Mouse (Mus musculus) liver, adult 2 months (tissue): ENCODE data around the gene Nptx2. TPM values are rescaled to one million over a fixed set of nuclear protein-coding genes. Genes with fewer than 3 reads are reported as not detected.

Source experiments
- DNase-seq: peaks from one replicate; pipeline ENCODE4 v3.0.0-alpha.2; 2011; ENCODE audit warnings: low read depth, low spot score; ENCODE audit errors: extremely low read depth
- H3K27ac ChIP-seq: fragments of 200-500 bp; replicated peaks from 2 replicates; pipeline ENCODE4 v1.5.1; 2012; ENCODE audit warnings: low read depth, mild to moderate bottlenecking, control low read depth, inconsistent platforms, low read length; ENCODE audit not compliant: insufficient read depth
- H3K27me3 ChIP-seq: fragments of 200-500 bp; 2 replicates; pipeline ENCODE4 v1.6.1; 2012; ENCODE audit warnings: mild to moderate bottlenecking, moderate library complexity, low read length, inconsistent platforms; ENCODE audit not compliant: control insufficient read depth, insufficient read depth
- H3K36me3 ChIP-seq: fragments of 200-500 bp; 2 replicates; pipeline ENCODE4 v1.6.1; 2012; ENCODE audit warnings: low read length, inconsistent platforms; ENCODE audit not compliant: control insufficient read depth, insufficient read depth
- H3K4me1 ChIP-seq: fragments of 200-500 bp; 2 replicates; pipeline ENCODE4 v1.6.1; 2011; ENCODE audit warnings: low read length; ENCODE audit not compliant: control insufficient read depth, insufficient read depth
- H3K4me3 ChIP-seq: fragments of 200-500 bp; 2 replicates; pipeline ENCODE4 v1.5.1; 2011; ENCODE audit warnings: low read depth, mild to moderate bottlenecking, control low read depth, low read length, moderate library complexity; ENCODE audit not compliant: insufficient read depth
- H3K79me2 ChIP-seq: fragments of 200-500 bp; 2 replicates; pipeline ENCODE4 v1.6.1; 2012; ENCODE audit warnings: inconsistent platforms, mild to moderate bottlenecking, low read length, moderate library complexity; ENCODE audit not compliant: control insufficient read depth, insufficient read depth
- H3K9ac ChIP-seq: fragments of 200-500 bp; 2 replicates; pipeline ENCODE4 v1.6.1; 2012; ENCODE audit warnings: low read depth, mild to moderate bottlenecking, control low read depth, inconsistent platforms, low read length
- CTCF ChIP-seq: fragments of 200-500 bp; IDR thresholded peaks from 2 replicates; pipeline ENCODE4 v1.5.1; 2011; ENCODE audit warnings: low read depth, low read length, control low read depth
- POLR2A ChIP-seq: fragments of 200-500 bp; IDR thresholded peaks from 2 replicates; pipeline ENCODE4 v1.6.1; 2011; ENCODE audit warnings: low read length, control low read depth; ENCODE audit not compliant: insufficient read depth; ENCODE audit errors: extremely low read depth
- WGBS: fragments of 180-500 bp; shearing (Covaris S2); methylation state at CpG from one replicate; pipeline ENCODE4 v1.1.7; 2018; 5-methylcytosine and 5-hydroxymethylcytosine counted together
- polyA plus RNA-seq: library from polyadenylated mRNA; depleted of rRNA; stranded (reverse); fragments of >200 nt; gene quantifications from 2 replicates; pipeline ENCODE4 v1.2.3, GENCODE M21; 2012; rRNA removed
- total RNA-seq: library from RNA; depleted of rRNA; stranded (reverse); fragments of >200 nt; gene quantifications from 2 replicates; pipeline ENCODE4 v1.2.3, GENCODE M21; 2014; rRNA removed

The Nptx2 gene
- total RNA-seq (0.09 TPM in 1 of 2 replicates, not detected in the other), polyA plus RNA-seq (0.05 TPM in 1 of 2 replicates, not detected in the other)

DNA sequence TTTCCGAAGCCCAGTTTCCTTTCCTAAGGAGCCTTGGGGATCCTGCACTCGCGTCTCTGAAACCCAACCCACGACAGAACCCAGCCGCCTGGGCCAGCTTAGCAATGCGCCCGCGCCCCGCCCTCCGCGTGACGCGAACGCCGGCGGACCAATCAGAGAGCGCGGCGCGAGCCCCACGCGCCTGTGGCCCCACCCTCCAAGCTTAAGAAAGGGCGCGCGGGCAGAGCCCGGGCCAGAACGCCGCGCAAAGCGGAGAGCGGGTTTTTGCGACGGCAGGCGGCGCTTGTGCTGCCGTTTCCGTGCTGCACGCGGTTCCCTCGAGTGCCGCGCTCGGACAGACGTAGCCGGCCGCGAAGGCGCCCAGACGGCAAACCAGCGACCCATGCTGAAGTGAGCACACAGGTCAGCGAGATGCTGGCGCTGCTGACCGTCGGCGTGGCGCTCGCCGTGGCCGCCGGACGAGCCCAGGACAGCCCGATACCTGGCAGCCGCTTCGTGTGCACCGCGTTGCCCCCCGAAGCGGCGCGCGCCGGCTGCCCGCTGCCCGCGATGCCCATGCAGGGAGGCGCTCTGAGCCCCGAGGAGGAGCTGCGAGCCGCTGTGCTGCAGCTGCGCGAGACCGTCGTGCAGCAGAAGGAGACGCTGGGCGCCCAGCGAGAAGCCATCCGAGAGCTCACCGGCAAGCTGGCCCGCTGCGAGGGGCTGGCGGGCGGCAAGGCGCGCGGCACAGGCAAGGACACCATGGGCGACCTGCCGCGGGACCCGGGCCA is at the start of gene Nptx2:
Gene Nptx2 (plus strand): TSS at position 250 of the 770 bp plus-strand sequence.
- 2% methylated on average over 99 of the region's 99 CpGs for WGBS
- TF ChIP-seq CTCF (0 out of 2 replicates have a peak, but pooled peaks have one; percentile 1), POLR2A (no peak)
- H3K79me2 ChIP-seq, result no peaks in the 10 kb centered on the region
- DNase-seq, result peak; percentile 23
- H3K4me1 ChIP-seq, result no peaks in the 10 kb centered on the region
- H3K9ac ChIP-seq, result no peak within 1 kb of the TSS
- H3K36me3 ChIP-seq, result no peaks in the 10 kb centered on the region
- no peak within 1 kb of the TSS for H3K4me3 ChIP-seq
- H3K27me3 ChIP-seq, result peaks cover 11% of the 10 kb centered on the region
- no peak within 1 kb of the TSS for H3K27ac ChIP-seq

DNA sequence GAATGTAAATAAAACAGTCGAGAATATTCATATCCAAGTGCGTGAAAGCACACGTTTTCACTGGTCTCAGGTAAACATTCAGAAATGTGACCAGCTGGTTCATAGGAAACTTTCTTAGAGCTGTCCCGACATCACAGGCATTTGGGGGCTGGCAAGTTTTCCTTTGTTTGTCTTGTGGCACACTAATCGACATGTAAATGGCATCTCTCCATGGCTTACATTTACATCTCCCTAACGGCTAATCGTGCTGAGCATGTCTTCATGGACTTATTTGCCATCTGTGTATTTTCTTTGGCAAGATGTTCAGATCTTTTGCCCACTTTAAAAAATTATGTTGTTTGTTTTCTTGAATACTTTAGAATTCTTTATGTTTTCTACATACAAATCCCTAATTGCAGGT is 49.2 kb upstream of the Nptx2 start:
- H3K4me3 ChIP-seq, result no peak overlapping the region
- H3K9ac ChIP-seq, result no peak overlapping the region
- no peaks in the 10 kb centered on the region for H3K36me3 ChIP-seq
- H3K27me3 ChIP-seq, result 0 out of 2 replicates have a peak, but pooled peaks cover 3% of the 10 kb centered on the region
- H3K79me2 ChIP-seq, result no peaks in the 10 kb centered on the region
- TF ChIP-seq POLR2A, result no peak
- TF ChIP-seq CTCF, result no peak
- DNase-seq, result no peak
- WGBS, result 83% methylated on average over 7 of the region's 7 CpGs
- no peak overlapping the region for H3K27ac ChIP-seq
- no peaks in the 10 kb centered on the region for H3K4me1 ChIP-seq

DNA sequence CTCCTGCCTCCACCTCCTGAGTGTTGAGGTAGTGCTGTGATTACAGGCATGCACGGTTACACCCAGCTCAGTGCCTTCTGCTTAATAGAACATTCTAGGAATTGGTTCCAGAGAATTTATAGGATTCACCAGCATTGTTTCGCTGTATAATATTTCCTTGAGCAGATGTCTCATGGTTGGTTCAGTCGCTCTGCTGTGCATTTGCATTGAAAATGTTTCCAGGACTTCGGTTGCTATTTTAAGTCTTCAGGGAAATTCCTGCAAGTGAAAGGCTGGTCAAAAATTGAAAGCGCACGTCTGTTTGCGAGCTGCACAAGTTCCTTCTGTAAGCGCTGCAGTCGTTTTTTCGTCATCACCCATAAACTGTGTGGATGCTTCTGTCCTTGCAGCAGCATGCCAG is 41.5 kb upstream of the Nptx2 start:
- Histone ChIP-seq H3K27me3 (no peaks in the 10 kb centered on the region; the same call in 1 of the 2 replicates), H3K4me3 (no peak overlapping the region), H3K36me3 (no peaks in the 10 kb centered on the region), H3K79me2 (no peaks in the 10 kb centered on the region), H3K27ac (no peak overlapping the region), H3K4me1 (no peaks in the 10 kb centered on the region), H3K9ac (no peak overlapping the region)
- WGBS, result 86% methylated on average over 10 of the region's 10 CpGs
- DNase-seq, result no peak
- no peak for TF ChIP-seq CTCF

DNA sequence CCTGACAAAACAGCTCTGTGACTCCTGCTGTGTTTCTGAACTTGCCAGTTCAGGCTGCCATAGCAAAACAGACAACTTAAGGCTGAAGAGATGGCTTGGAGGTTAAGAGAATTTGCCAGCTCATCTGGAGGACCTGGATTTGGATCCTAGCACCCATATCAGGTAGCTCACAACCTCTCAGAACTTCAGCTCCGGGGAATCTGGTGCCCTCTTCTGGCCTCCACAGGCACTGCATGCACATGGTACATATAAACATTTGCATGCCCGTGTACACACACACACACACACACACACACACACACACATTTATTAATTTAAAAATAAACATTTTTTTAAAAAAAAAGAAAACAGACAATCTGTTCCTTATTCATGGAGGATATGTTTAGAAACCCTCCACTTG is 40.0 kb upstream of the Nptx2 start:
- 97% methylated on average over 2 of the region's 2 CpGs for WGBS
- DNase-seq, result no peak
- Histone ChIP-seq H3K27me3 (no peaks in the 10 kb centered on the region; the same call in 1 of the 2 replicates), H3K4me3 (no peak overlapping the region), H3K4me1 (no peaks in the 10 kb centered on the region), H3K27ac (no peak overlapping the region), H3K79me2 (no peaks in the 10 kb centered on the region), H3K36me3 (no peaks in the 10 kb centered on the region), H3K9ac (no peak overlapping the region)
- TF ChIP-seq CTCF (no peak), POLR2A (no peak)

DNA sequence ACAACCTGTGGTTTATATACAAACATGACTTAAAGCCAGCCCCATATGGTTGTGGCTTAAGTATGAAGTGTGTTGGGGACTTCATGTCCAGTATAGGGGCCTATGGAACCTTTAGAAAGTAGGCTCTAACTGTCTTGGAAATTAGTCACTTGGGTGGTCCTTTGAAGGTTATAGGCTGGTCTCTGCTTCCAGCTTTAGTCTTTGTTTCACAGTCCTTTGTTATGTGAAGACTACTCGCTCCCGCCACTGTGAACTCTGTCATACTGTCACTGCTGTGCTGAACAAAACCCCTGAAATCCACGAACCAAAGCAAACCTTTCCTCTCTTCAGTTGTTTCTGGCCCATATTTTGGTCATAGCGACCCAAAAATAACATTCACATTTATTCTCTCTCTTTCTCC is 39.5 kb upstream of the Nptx2 start:
- no peak for DNase-seq
- TF ChIP-seq POLR2A, result no peak
- no peak for TF ChIP-seq CTCF
- Histone ChIP-seq H3K27ac (no peak overlapping the region), H3K4me1 (no peaks in the 10 kb centered on the region), H3K9ac (no peak overlapping the region), H3K36me3 (no peaks in the 10 kb centered on the region), H3K4me3 (no peak overlapping the region), H3K79me2 (no peaks in the 10 kb centered on the region), H3K27me3 (no peaks in the 10 kb centered on the region; the same call in 1 of the 2 replicates)
- 82% methylated on average over 4 of the region's 4 CpGs for WGBS
